Mouse (Mus musculus) heart, embryonic 11.5 days (tissue): Measurements from ENCODE around the gene Glyctk. TPM values are rescaled to one million over a fixed set of nuclear protein-coding genes. Genes with fewer than 3 reads are reported as not detected.

ENCODE experiments used
- ATAC-seq: fragments of 200-750 bp; cut with Nextera tagmentation; replicated peaks from 2 replicates; pipeline ENCODE4 v1.8.0; 2017; ENCODE audit warnings: moderate library complexity; ENCODE audit not compliant: insufficient number of reproducible peaks, low FRiP score, low TSS enrichment
- H3K27ac ChIP-seq: fragments of 300-500 bp; sonication (generic); 2 replicates; pipeline ENCODE4 v1.5.1; 2014; ENCODE audit warnings: mild to moderate bottlenecking, low read depth, low read length
- H3K27me3 ChIP-seq: fragments of 300-500 bp; sonication (generic); 2 replicates; pipeline ENCODE4 v1.6.1; 2014; ENCODE audit warnings: mild to moderate bottlenecking, low read length, mixed read lengths; ENCODE audit not compliant: control insufficient read depth, insufficient read depth
- H3K36me3 ChIP-seq: fragments of 300-500 bp; sonication (generic); 2 replicates; pipeline ENCODE4 v1.6.1; 2014; ENCODE audit warnings: mild to moderate bottlenecking, low read length, moderate library complexity, mixed read lengths; ENCODE audit not compliant: control insufficient read depth, insufficient read depth
- H3K4me1 ChIP-seq: fragments of 300-500 bp; sonication (generic); 2 replicates; pipeline ENCODE4 v1.6.1; 2014; ENCODE audit warnings: low read length; ENCODE audit not compliant: control insufficient read depth, insufficient read depth
- H3K4me2 ChIP-seq: fragments of 300-500 bp; sonication (generic); 2 replicates; pipeline ENCODE4 v1.6.1; 2014; ENCODE audit warnings: mild to moderate bottlenecking, moderate library complexity
- H3K4me3 ChIP-seq: fragments of 300-500 bp; sonication (generic); 2 replicates; pipeline ENCODE4 v1.5.1; 2014; ENCODE audit warnings: low read depth, low read length
- H3K9ac ChIP-seq: fragments of 300-500 bp; sonication (generic); 2 replicates; pipeline ENCODE4 v1.6.1; 2014; ENCODE audit warnings: mild to moderate bottlenecking, low read depth, low read length, moderate library complexity
- H3K9me3 ChIP-seq: fragments of 300-500 bp; sonication (generic); replicated peaks from 2 replicates; pipeline ENCODE4 v1.6.1; 2016; ENCODE audit warnings: low read length; ENCODE audit not compliant: control insufficient read depth
- WGBS: fragments of 180-500 bp; shearing (Covaris S2); extraction: QIAGEN DNeasy Blood & Tissue Kit; methylation state at CpG from one replicate; pipeline ENCODE4 v1.1.7; 2014; ENCODE audit not compliant: insufficient replicate concordance; 5-methylcytosine and 5-hydroxymethylcytosine counted together
- polyA plus RNA-seq: library from polyadenylated mRNA; unstranded; fragments of >200 nt; fragmentation: Nextera tagmentation; extraction: Ambion mirVana; gene quantifications from 2 replicates; pipeline ENCODE4 v1.2.1, GENCODE M21; 2014

Glyctk gene
- polyA plus RNA-seq, 1 experiment from 2014 or later = 0.57 TPM

- no peaks in the 10 kb centered on the region for H3K27me3 ChIP-seq
- peak; percentile 78 for ATAC-seq
- WGBS = under 1% methylated on average over 51 of the region's 51 CpGs
- peak overlapping the region; percentile 72 for H3K4me3 ChIP-seq
- H3K9ac ChIP-seq = peak overlapping the region; percentile 75
- peak overlapping the region; percentile 76 for H3K4me2 ChIP-seq
- H3K9me3 ChIP-seq = no peaks in the 10 kb centered on the region
- peaks cover 24% of the 10 kb centered on the region for H3K4me1 ChIP-seq
- peak overlapping the region; percentile 50; the same call in 1 of the 2 replicates for H3K27ac ChIP-seq
- peaks cover 8% of the 10 kb centered on the region; the same call in 1 of the 2 replicates for H3K36me3 ChIP-seq
These were observed 41.1 kb upstream of the Glyctk start for GRCm38 (mm10) chr9:106198962-106199458.

GRCm38 (mm10) chr9:106197732-106198131 is 39.8 kb upstream of the Glyctk start:
- H3K27me3 ChIP-seq = no peaks in the 10 kb centered on the region
- H3K4me1 ChIP-seq = peaks cover 17% of the 10 kb centered on the region
- H3K4me3 ChIP-seq = no peak overlapping the region; the same call in 1 of the 2 replicates
- ATAC-seq = no peak
- no peak overlapping the region; the same call in 1 of the 2 replicates for H3K4me2 ChIP-seq
- H3K9me3 ChIP-seq = no peaks in the 10 kb centered on the region
- H3K36me3 ChIP-seq = peaks cover 8% of the 10 kb centered on the region; the same call in 1 of the 2 replicates
- 86% methylated on average over 9 of the region's 9 CpGs for WGBS
- H3K27ac ChIP-seq = no peak overlapping the region
- H3K9ac ChIP-seq = no peak overlapping the region

DNA sequence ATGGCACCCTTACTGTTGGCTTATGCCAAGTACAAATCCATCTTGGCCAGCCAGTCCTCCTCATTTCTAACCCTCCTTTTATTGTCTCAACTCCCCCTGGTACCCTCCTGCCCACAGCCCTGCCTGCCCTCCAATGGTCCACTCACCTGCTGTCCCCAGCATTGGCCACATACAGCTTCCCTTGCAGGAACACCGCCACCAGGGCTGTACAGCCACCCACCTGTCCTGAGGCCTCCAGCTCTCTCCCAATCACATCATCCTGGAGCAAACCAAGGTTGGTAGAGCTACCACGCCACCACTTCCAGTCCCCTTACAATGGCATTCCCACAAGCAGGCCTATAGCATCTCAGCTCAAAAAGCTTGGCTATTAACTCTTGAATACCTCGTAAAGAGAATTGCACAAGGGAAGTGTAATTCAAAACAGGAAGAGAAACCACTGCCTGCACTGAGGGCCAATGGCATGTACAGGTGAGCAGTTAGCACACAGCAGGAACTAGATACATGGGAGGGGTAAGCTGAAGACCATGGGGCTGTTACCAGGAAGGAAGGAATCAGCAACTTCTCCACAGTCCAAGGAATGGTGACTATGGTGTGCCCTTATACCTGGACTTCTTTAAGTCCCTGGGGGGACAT is 39.3 kb upstream of the Glyctk start:
- H3K4me3 ChIP-seq = no peak overlapping the region
- no peak for ATAC-seq
- peaks cover 10% of the 10 kb centered on the region; the same call in 1 of the 2 replicates for H3K36me3 ChIP-seq
- H3K27me3 ChIP-seq = no peaks in the 10 kb centered on the region
- no peaks in the 10 kb centered on the region for H3K9me3 ChIP-seq
- no peak overlapping the region for H3K27ac ChIP-seq
- WGBS = 87% methylated on average over 3 of the region's 3 CpGs
- H3K4me2 ChIP-seq = no peak overlapping the region
- H3K4me1 ChIP-seq = peaks cover 15% of the 10 kb centered on the region
- H3K9ac ChIP-seq = no peak overlapping the region

GRCm38 (mm10) chr9:106195693-106196092 is 37.8 kb upstream of the Glyctk start:
- Histone ChIP-seq H3K27ac (no peak overlapping the region), H3K36me3 (peaks cover 17% of the 10 kb centered on the region), H3K4me1 (peaks cover 14% of the 10 kb centered on the region), H3K4me3 (no peak overlapping the region), H3K9ac (no peak overlapping the region), H3K9me3 (no peaks in the 10 kb centered on the region), H3K27me3 (no peaks in the 10 kb centered on the region), H3K4me2 (no peak overlapping the region)
- ATAC-seq = no peak
- WGBS = 95% methylated on average over 8 of the region's 8 CpGs

GRCm38 (mm10) chr9:106193930-106194807 is 36.2 kb upstream of the Glyctk start:
- Histone ChIP-seq H3K9me3 (no peaks in the 10 kb centered on the region), H3K4me3 (no peak overlapping the region), H3K27ac (no peak overlapping the region), H3K4me2 (no peak overlapping the region), H3K9ac (no peak overlapping the region), H3K27me3 (no peaks in the 10 kb centered on the region), H3K36me3 (peaks cover 30% of the 10 kb centered on the region), H3K4me1 (peaks cover 5% of the 10 kb centered on the region; the same call in 1 of the 2 replicates)
- WGBS = 90% methylated on average over 8 of the region's 8 CpGs
- no peak for ATAC-seq

- no peak for ATAC-seq
- no peak overlapping the region for H3K4me2 ChIP-seq
- no peaks in the 10 kb centered on the region for H3K4me1 ChIP-seq
- no peak overlapping the region for H3K4me3 ChIP-seq
- H3K9me3 ChIP-seq = no peaks in the 10 kb centered on the region
- no peaks in the 10 kb centered on the region for H3K27me3 ChIP-seq
- 83% methylated on average over 1 of the region's 1 CpGs for WGBS
- no peak overlapping the region for H3K27ac ChIP-seq
- H3K9ac ChIP-seq = no peak overlapping the region
- H3K36me3 ChIP-seq = peaks cover 38% of the 10 kb centered on the region
These were observed 35.1 kb upstream of the Glyctk start for GRCm38 (mm10) chr9:106192998-106193397.

- no peak for ATAC-seq
- Histone ChIP-seq H3K4me2 (no peak overlapping the region), H3K4me1 (no peaks in the 10 kb centered on the region), H3K9me3 (no peaks in the 10 kb centered on the region), H3K4me3 (no peak overlapping the region), H3K27me3 (no peaks in the 10 kb centered on the region), H3K36me3 (peaks cover 46% of the 10 kb centered on the region), H3K27ac (no peak overlapping the region), H3K9ac (no peak overlapping the region)
- 94% methylated on average over 8 of the region's 8 CpGs for WGBS
These were observed 34.1 kb upstream of the Glyctk start for GRCm38 (mm10) chr9:106192024-106192423.

DNA sequence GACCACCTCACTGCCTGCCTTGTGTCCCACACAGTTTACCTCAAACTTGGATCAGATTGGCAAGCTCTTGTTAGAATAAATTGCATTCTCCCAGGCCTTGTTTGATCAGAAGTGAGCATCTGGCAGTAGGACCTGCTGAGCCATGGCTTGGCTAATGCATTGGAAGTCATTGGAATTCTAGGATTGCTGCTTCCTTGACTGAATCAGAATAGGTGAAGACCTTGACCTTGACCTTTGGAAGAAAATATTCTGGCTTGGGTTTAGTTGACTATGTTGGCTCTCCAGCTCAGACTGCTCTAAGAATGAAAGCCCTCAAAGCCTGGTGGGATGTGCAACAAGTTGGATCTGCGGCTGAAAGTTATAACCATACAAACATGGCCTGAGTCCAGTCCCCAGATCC is 33.4 kb upstream of the Glyctk start:
- H3K36me3 ChIP-seq = peaks cover 49% of the 10 kb centered on the region

More for the DNA sequence above, 33.4 kb upstream of the Glyctk start:
- H3K4me3 ChIP-seq = no peak overlapping the region
- H3K27ac ChIP-seq = no peak overlapping the region
- 89% methylated on average over 1 of the region's 1 CpGs for WGBS
- no peaks in the 10 kb centered on the region for H3K27me3 ChIP-seq
- H3K4me2 ChIP-seq = no peak overlapping the region
- H3K4me1 ChIP-seq = no peaks in the 10 kb centered on the region
- H3K9ac ChIP-seq = no peak overlapping the region
- H3K9me3 ChIP-seq = no peaks in the 10 kb centered on the region
- no peak for ATAC-seq
